20 mouse cellular contexts compared by ENCODE assay signal in genomic region chr11:8716858-8717257, GRCm38 (mm10). TPM values are rescaled to one million over a fixed set of nuclear protein-coding genes. Genes with fewer than 3 reads are reported as not detected.
DNase-seq lines count a peak whose midpoint lies in the region; ATAC-seq lines count a peak whose summit lies in the region.
"Had no signal": no experiment of that assay in that cellular context is flagged by ENCODE, and none has a peak within 500 bp of the region (broad histone marks: within the 10 kb centered on the region; RNA-seq: fewer than 3 reads in every experiment).

No protein-coding gene starts in this region.

- 33% methylated on average over 5 of the region's 5 CpGs for WGBS in heart, embryonic 11.5 days (ENCODE audit: insufficient replicate concordance)
- 80% methylated on average over 5 of the region's 5 CpGs for WGBS in kidney, embryonic 15.5 days
- WGBS in limb, embryonic 10.5 days = 73% methylated on average over 5 of the region's 5 CpGs
- 88% methylated on average over 5 of the region's 5 CpGs for WGBS in hindbrain, embryonic 10.5 days

- ATAC-seq in heart, embryonic 11.5 days (replicated peaks; ENCODE audit: insufficient number of reproducible peaks, low FRiP score, low TSS enrichment) = no peak
- no peak for ATAC-seq in kidney, embryonic 15.5 days (replicated peaks; ENCODE audit: low FRiP score)
- peak; percentile 37; the same call in 1 of the 2 replicates for ATAC-seq in common myeloid progenitor, adult 5-6 weeks (replicated peaks; ENCODE audit: low read depth, poor library complexity, severe bottlenecking)
- ATAC-seq: activated CD4-positive, CD25-positive, alpha-beta regulatory T cell, adult 4 months; inflammation-experienced regulatory T-cells, adult 6 months; Patski had no signal

- H3K4me2 ChIP-seq in heart, embryonic 11.5 days = no peak overlapping the region
- no peak overlapping the region for H3K4me2 ChIP-seq in kidney, embryonic 15.5 days
- H3K4me2 ChIP-seq: embryonic facial prominence, embryonic 12.5 days; limb, embryonic 13.5 days; liver, embryonic 15.5 days had no signal

- intact Hi-C loops in heart, postnatal 10 days (cut with DNase I) = no loop called here

- DNase-seq in heart, postnatal 10 days = no peak
- DNase-seq in kidney, postnatal 36 days = no peak
- DNase-seq in limb, embryonic 10.5 days (ENCODE audit: low spot score) = no peak
- DNase-seq in hindbrain, embryonic 10.5 days (ENCODE audit: low spot score) = no peak
- DNase-seq: adrenal gland, postnatal 14 days; cerebellum, adult 11-12 months; cerebellum, postnatal 25 days; gastrocnemius, postnatal 10 days; kidney, postnatal 4 days; lung, postnatal 10 days; right cerebral cortex, postnatal 25 days had no signal

- peak overlapping the region; percentile 16 for H3K27ac ChIP-seq in heart, embryonic 11.5 days (ENCODE audit: low read depth, low read length)
- H3K27ac ChIP-seq in kidney, embryonic 15.5 days = peak overlapping the region; percentile 2
- H3K27ac ChIP-seq in limb, embryonic 10.5 days = peak overlapping the region; percentile 1; the same call in 1 of the 2 replicates
- H3K27ac ChIP-seq in hindbrain, embryonic 10.5 days = no peak overlapping the region
- H3K27ac ChIP-seq: embryonic facial prominence, embryonic 12.5 days; limb, embryonic 13.5 days; liver, embryonic 15.5 days had no signal

- H3K27me3 ChIP-seq in heart, embryonic 11.5 days (ENCODE audit: control insufficient read depth, insufficient read depth, low read length) = no peaks in the 10 kb centered on the region
- no peaks in the 10 kb centered on the region for H3K27me3 ChIP-seq in kidney, embryonic 15.5 days
- H3K27me3 ChIP-seq in limb, embryonic 10.5 days (ENCODE audit: low read depth, poor library complexity, severe bottlenecking) = no peaks in the 10 kb centered on the region
- H3K27me3 ChIP-seq in hindbrain, embryonic 10.5 days (ENCODE audit: insufficient read depth, poor library complexity, severe bottlenecking) = no peaks in the 10 kb centered on the region
- H3K27me3 ChIP-seq: embryonic facial prominence, embryonic 12.5 days; limb, embryonic 13.5 days; liver, embryonic 15.5 days; Patski had no signal

- no peaks in the 10 kb centered on the region for H3K36me3 ChIP-seq in heart, embryonic 11.5 days (ENCODE audit: control insufficient read depth, insufficient read depth, low read length)
- no peaks in the 10 kb centered on the region for H3K36me3 ChIP-seq in kidney, embryonic 15.5 days
- H3K36me3 ChIP-seq in limb, embryonic 10.5 days = no peaks in the 10 kb centered on the region
- H3K36me3 ChIP-seq in hindbrain, embryonic 10.5 days = no peaks in the 10 kb centered on the region
- H3K36me3 ChIP-seq: embryonic facial prominence, embryonic 12.5 days; limb, embryonic 13.5 days; liver, embryonic 15.5 days had no signal

- H3K9me3 ChIP-seq in heart, embryonic 11.5 days (replicated peaks; ENCODE audit: control insufficient read depth, low read length) = no peaks in the 10 kb centered on the region
- H3K9me3 ChIP-seq in kidney, embryonic 15.5 days (replicated peaks) = no peaks in the 10 kb centered on the region
- no peaks in the 10 kb centered on the region for H3K9me3 ChIP-seq in limb, embryonic 10.5 days (replicated peaks)
- no peaks in the 10 kb centered on the region for H3K9me3 ChIP-seq in hindbrain, embryonic 10.5 days
- H3K9me3 ChIP-seq: embryonic facial prominence, embryonic 12.5 days; limb, embryonic 13.5 days; liver, embryonic 15.5 days had no signal

- 0 out of 2 replicates have a peak, but pooled peaks cover 14% of the 10 kb centered on the region for H3K4me1 ChIP-seq in heart, embryonic 11.5 days (ENCODE audit: control insufficient read depth, insufficient read depth, low read length)
- H3K4me1 ChIP-seq in kidney, embryonic 15.5 days = peaks cover 34% of the 10 kb centered on the region
- H3K4me1 ChIP-seq in limb, embryonic 10.5 days = peaks cover 27% of the 10 kb centered on the region
- H3K4me1 ChIP-seq in hindbrain, embryonic 10.5 days (replicated peaks) = 0 out of 2 replicates have a peak, but pooled peaks cover 5% of the 10 kb centered on the region
- H3K4me1 ChIP-seq: embryonic facial prominence, embryonic 12.5 days; liver, embryonic 15.5 days had no signal

- H3K9ac ChIP-seq in heart, embryonic 11.5 days (ENCODE audit: low read depth, low read length) = no peak overlapping the region
- H3K9ac ChIP-seq in kidney, embryonic 15.5 days = no peak overlapping the region
- H3K9ac ChIP-seq: embryonic facial prominence, embryonic 12.5 days; limb, embryonic 13.5 days; liver, embryonic 15.5 days had no signal

- H3K4me3 ChIP-seq in heart, embryonic 11.5 days (ENCODE audit: low read depth, low read length) = no peak overlapping the region
- H3K4me3 ChIP-seq in kidney, embryonic 15.5 days (replicated peaks) = no peak overlapping the region
- no peak overlapping the region for H3K4me3 ChIP-seq in limb, embryonic 10.5 days
- H3K4me3 ChIP-seq in hindbrain, embryonic 10.5 days = no peak overlapping the region
- H3K4me3 ChIP-seq: embryonic facial prominence, embryonic 12.5 days; limb, embryonic 13.5 days; liver, embryonic 15.5 days had no signal

RNA-seq across cellular contexts. Expression of gene Tns3, which starts 52.5 kb away (rescaled TPM):
- 10.1 and 11.0 TPM in 2 replicates for polyA plus RNA-seq in heart, embryonic 11.5 days (2014; fragmentation: Nextera tagmentation; extraction: Ambion mirVana)
- total RNA-seq in heart, postnatal 10 days (2021) = 10 to 100 TPM; 27.4 to 29.0 TPM
- polyA plus RNA-seq in kidney, embryonic 15.5 days (2015; fragmentation: Nextera tagmentation; extraction: Ambion mirVana) = 25.7 and 27.7 TPM in 2 replicates
- 9.9 and 16.8 TPM in 2 replicates for total RNA-seq in common myeloid progenitor, adult 5-6 weeks (2017)
- 28.2 and 35.6 TPM in 2 replicates for polyA plus RNA-seq in limb, embryonic 10.5 days (2016; fragmentation: Nextera tagmentation; extraction: Ambion mirVana)
- 9.7 and 10.9 TPM in 2 replicates for polyA plus RNA-seq in hindbrain, embryonic 10.5 days (2016; fragmentation: Nextera tagmentation; extraction: Ambion mirVana)
